Mouse (Mus musculus) brown adipose tissue, adult 24 weeks (tissue): ENCODE data around the gene St6galnac3. TPM values are rescaled to one million over a fixed set of nuclear protein-coding genes. Genes with fewer than 3 reads are reported as not detected.

ENCODE experiments used
- H3K27ac ChIP-seq: fragments of 200-500 bp; replicated peaks from 2 replicates; pipeline ENCODE4 v1.5.1; 2012; ENCODE audit warnings: low read depth, mild to moderate bottlenecking, low read length
- H3K4me1 ChIP-seq: fragments of 200-500 bp; 2 replicates; pipeline ENCODE4 v1.6.1; 2012; ENCODE audit warnings: low read length, mixed read lengths; ENCODE audit not compliant: control insufficient read depth, insufficient read depth, insufficient read length
- H3K4me3 ChIP-seq: fragments of 200-500 bp; 2 replicates; pipeline ENCODE4 v1.5.1; 2012; ENCODE audit warnings: low read depth, mild to moderate bottlenecking, low read length, moderate library complexity; ENCODE audit not compliant: insufficient read depth
- polyA plus RNA-seq: library from polyadenylated mRNA; stranded (reverse); fragments of >200 nt; gene quantifications from 2 replicates; pipeline ENCODE4 v1.2.4, GENCODE M21; 2012; ENCODE audit not compliant: missing spikeins, insufficient read depth, insufficient read length

Gene St6galnac3
- polyA plus RNA-seq, 1 experiment = 4.4 TPM

- no peak overlapping the region for H3K4me3 ChIP-seq
- no peak overlapping the region for H3K27ac ChIP-seq
- peaks cover 11% of the 10 kb centered on the region; the same call in 1 of the 2 replicates for H3K4me1 ChIP-seq
Measured at GRCm38 (mm10) chr3:153689793-153690291, 35.1 kb downstream of the St6galnac3 start.

- Histone ChIP-seq H3K4me3 (no peak overlapping the region), H3K4me1 (peaks cover 10% of the 10 kb centered on the region; the same call in 1 of the 2 replicates), H3K27ac (no peak overlapping the region)
Measured at GRCm38 (mm10) chr3:153687896-153688295, 37.1 kb downstream of the St6galnac3 start.

DNA sequence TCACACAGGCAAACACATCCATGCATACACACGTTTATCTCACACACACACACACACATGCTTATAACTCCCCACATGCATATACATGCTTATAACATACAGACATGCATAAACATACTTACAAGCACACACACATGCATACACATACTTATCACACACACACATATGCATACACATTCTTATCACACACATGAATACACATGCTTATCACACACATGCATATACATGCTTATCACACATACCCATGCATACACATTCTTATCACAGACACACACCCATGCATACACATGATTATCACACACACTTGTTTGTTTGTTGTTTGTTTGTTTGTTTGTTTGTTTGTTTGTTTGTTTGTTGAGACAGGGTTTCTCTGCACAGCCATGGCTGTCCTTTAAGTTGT lies 40.1 kb downstream of the St6galnac3 start:
- Histone ChIP-seq H3K4me1 (no peaks in the 10 kb centered on the region), H3K27ac (no peak overlapping the region), H3K4me3 (no peak overlapping the region)

DNA sequence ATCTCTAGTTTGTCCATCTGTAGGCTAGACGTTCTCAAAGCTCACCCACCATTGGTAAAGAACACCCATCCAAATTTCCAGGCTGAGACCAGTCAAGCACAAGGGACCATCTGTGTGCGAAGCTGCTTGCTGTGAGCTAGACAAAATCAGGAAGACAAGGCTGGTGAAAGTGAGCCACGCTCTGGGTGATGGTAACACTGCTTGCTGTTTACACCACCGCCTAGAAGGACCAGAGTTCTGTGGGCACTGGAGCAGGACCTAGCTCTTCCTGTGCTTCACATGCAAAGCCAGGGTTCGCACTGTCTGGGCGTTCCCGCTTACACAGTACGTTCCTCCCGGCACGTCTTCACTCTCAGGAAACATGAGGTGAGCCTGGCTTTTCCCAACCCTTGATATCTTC lies 42.7 kb downstream of the St6galnac3 start:
- peaks cover 3% of the 10 kb centered on the region; the same call in 1 of the 2 replicates for H3K4me1 ChIP-seq
- no peak overlapping the region for H3K4me3 ChIP-seq
- H3K27ac ChIP-seq = no peak overlapping the region

GRCm38 (mm10) chr3:153681720-153682119 lies 43.3 kb downstream of the St6galnac3 start:
- H3K4me3 ChIP-seq = no peak overlapping the region
- H3K4me1 ChIP-seq = peaks cover 3% of the 10 kb centered on the region; the same call in 1 of the 2 replicates
- H3K27ac ChIP-seq = no peak overlapping the region

DNA sequence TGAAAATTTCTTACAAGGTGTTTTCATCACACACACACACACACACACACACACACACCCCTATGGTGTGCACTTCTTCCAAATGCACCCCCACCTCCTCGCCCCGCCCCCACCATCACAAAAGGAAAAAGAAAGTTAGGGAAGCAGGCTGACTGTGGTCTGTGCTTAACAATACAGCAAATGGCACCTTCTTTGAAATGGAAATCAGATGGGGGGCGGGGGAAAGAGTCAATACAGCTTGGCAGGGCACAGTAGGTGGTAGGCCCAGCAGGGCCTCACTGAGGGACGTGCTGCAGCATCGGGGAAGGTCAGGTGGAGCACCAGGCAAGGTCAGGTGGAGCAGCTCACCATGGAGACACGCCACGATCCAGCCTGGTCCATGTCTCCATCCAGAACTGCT lies 49.1 kb downstream of the St6galnac3 start:
- peaks cover 3% of the 10 kb centered on the region; the same call in 1 of the 2 replicates for H3K4me1 ChIP-seq
- H3K4me3 ChIP-seq = no peak overlapping the region
- no peak overlapping the region for H3K27ac ChIP-seq

- Histone ChIP-seq H3K27ac (no peak overlapping the region), H3K4me3 (no peak overlapping the region), H3K4me1 (peaks cover 3% of the 10 kb centered on the region; the same call in 1 of the 2 replicates)
Measured at GRCm38 (mm10) chr3:153675073-153675472, 49.9 kb downstream of the St6galnac3 start.

GRCm38 (mm10) chr3:153674359-153674758 lies 50.6 kb downstream of the St6galnac3 start:
- Histone ChIP-seq H3K27ac (no peak overlapping the region), H3K4me1 (peaks cover 3% of the 10 kb centered on the region; the same call in 1 of the 2 replicates), H3K4me3 (no peak overlapping the region)

- H3K27ac ChIP-seq = no peak overlapping the region
- H3K4me1 ChIP-seq = peaks cover 7% of the 10 kb centered on the region
- no peak overlapping the region for H3K4me3 ChIP-seq
Measured at GRCm38 (mm10) chr3:153673451-153673850, 51.5 kb downstream of the St6galnac3 start.

DNA sequence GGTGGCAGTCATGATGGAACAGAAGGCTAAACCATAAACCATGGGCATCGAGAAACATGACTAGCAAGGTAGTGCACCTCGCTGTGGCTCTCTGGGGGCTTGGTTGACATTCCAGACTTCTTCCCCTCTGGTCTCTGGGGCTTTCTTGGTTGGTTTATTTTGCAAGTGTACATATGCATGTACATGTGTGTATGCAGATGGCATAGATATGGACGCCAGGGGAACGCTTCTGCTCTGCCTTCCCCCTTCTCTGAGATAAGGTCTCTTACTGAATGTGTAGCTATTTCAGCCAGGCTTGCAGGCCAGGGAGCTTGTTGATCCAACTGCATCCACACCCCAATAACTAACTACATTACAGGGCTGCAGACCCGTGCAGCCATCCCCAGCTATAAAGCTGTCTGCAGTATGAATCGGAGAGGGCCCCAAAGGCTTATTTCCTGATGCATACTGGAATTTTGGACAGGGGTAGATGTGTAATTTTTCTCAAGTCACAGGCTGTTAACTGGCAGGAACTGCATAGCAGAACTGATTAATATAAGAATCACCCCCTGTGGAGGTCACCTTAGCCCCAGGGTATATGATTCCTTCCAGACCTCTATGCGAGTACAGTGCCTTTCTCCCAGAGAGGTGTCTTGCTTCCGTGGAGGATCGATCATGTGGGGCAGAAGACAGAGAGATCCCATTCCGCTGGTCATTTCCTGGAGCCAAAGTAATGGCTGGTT lies 53.9 kb downstream of the St6galnac3 start:
- Histone ChIP-seq H3K27ac (no peak overlapping the region), H3K4me3 (no peak overlapping the region), H3K4me1 (peaks cover 6% of the 10 kb centered on the region)

DNA sequence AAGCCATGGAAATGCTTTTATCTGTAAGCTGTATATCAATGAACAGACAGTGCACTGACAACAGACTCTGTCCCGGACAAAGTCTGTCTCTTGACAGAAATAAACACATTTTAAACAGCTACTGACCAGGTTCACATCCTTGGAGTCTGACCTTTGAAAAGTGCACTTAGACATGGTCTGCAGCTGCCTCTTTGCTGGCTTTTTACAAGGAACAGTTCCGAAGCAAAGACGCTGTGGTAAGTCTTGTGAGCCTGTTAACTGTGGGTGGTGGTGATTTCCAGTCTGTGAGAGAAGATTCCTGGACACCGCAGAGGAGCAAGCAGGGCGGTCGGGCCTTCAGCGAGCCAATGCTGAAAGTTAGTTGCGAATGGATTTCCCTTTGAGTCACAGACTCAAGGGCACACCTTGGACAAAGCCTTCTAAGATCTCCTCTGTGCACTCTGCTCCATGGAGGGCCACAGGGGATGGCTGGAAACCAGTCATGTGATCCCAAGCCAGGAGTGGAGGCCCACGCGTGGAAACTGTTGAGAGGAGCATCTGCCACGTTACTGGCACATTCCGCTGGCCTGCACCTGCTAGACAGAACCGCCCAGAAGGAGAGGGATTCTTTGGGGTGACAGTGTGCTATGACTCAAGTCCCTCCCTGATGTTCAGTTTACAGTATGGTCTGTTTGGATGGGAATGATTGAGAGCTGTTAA lies 55.1 kb downstream of the St6galnac3 start:
- H3K27ac ChIP-seq = no peak overlapping the region
- peaks cover 6% of the 10 kb centered on the region for H3K4me1 ChIP-seq
- no peak overlapping the region for H3K4me3 ChIP-seq

DNA sequence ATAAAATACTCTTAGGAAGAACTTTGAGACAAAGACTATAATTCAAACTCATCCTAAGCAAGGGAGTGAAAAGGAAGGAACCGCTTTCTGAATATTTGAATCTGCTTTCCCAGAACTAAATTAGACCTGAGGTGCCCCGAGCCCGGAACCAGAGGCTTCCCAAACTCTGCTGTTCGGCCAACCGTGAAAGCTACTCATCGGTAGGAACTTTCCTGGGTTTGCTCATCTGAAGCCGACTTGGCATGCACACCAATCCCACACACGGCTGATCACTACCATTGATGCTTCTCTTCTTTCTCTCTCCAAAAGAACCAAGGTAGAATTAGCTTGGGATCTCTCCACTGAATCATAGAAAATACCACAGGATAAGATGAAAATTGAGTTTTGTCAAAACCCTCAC lies 55.6 kb downstream of the St6galnac3 start:
- Histone ChIP-seq H3K27ac (no peak overlapping the region), H3K4me3 (no peak overlapping the region), H3K4me1 (peaks cover 6% of the 10 kb centered on the region)

DNA sequence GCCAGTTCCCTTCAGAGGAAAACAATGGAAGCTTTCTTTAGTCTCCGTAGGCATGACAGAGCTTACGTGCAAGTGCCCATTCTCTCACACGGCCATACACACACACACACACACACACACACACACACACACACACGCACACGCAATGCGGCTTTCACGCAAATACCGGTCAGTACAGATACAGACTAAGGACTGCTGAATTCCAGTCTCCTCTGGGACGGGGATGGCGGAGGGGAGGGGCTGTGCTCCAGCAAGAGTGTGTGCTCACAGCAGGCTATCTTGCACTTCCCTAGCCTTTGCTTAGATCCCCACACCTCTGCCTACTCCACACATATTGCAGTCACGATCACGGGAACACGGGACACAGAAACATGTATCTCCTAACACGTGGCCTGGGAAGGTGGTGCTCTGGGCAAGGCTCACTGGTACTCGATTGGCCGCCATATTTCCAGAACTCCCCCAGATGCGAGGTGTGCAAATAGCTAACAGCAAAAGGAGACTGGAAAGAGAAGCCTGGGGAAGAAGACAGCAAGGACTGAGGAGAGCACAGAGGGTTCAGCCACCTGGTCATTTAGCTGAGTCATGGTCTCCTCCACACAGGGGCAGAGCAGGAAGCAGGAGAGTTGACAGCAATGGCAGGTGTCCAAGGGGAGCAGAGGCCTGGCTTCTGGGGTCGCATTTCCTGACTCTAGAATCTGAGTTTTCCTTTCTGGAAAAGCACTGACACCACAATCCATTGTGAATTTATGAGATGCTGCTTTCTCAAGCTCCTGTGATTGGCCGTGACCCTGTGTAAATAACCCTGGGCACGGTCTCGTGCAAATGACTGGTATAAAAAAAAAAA lies 56.3 kb downstream of the St6galnac3 start:
- Histone ChIP-seq H3K4me3 (no peak overlapping the region), H3K4me1 (peaks cover 6% of the 10 kb centered on the region), H3K27ac (no peak overlapping the region)

GRCm38 (mm10) chr3:153664696-153665095 lies 60.3 kb downstream of the St6galnac3 start:
- no peak overlapping the region for H3K4me3 ChIP-seq
- peaks cover 6% of the 10 kb centered on the region for H3K4me1 ChIP-seq
- no peak overlapping the region for H3K27ac ChIP-seq
